Mouse (Mus musculus) liver, adult 2 months (tissue): ENCODE data around the gene Lman2. TPM values are rescaled to one million over a fixed set of nuclear protein-coding genes. Genes with fewer than 3 reads are reported as not detected.

Source experiments
- DNase-seq: peaks from one replicate; pipeline ENCODE4 v3.0.0-alpha.2; 2011; ENCODE audit warnings: low read depth, low spot score; ENCODE audit errors: extremely low read depth
- H3K27ac ChIP-seq: fragments of 200-500 bp; replicated peaks from 2 replicates; pipeline ENCODE4 v1.5.1; 2012; ENCODE audit warnings: low read depth, mild to moderate bottlenecking, control low read depth, inconsistent platforms, low read length; ENCODE audit not compliant: insufficient read depth
- H3K27me3 ChIP-seq: fragments of 200-500 bp; 2 replicates; pipeline ENCODE4 v1.6.1; 2012; ENCODE audit warnings: mild to moderate bottlenecking, moderate library complexity, low read length, inconsistent platforms; ENCODE audit not compliant: control insufficient read depth, insufficient read depth
- H3K36me3 ChIP-seq: fragments of 200-500 bp; 2 replicates; pipeline ENCODE4 v1.6.1; 2012; ENCODE audit warnings: low read length, inconsistent platforms; ENCODE audit not compliant: control insufficient read depth, insufficient read depth
- H3K4me1 ChIP-seq: fragments of 200-500 bp; 2 replicates; pipeline ENCODE4 v1.6.1; 2011; ENCODE audit warnings: low read length; ENCODE audit not compliant: control insufficient read depth, insufficient read depth
- H3K4me3 ChIP-seq: fragments of 200-500 bp; 2 replicates; pipeline ENCODE4 v1.5.1; 2011; ENCODE audit warnings: low read depth, mild to moderate bottlenecking, control low read depth, low read length, moderate library complexity; ENCODE audit not compliant: insufficient read depth
- H3K79me2 ChIP-seq: fragments of 200-500 bp; 2 replicates; pipeline ENCODE4 v1.6.1; 2012; ENCODE audit warnings: inconsistent platforms, mild to moderate bottlenecking, low read length, moderate library complexity; ENCODE audit not compliant: control insufficient read depth, insufficient read depth
- H3K9ac ChIP-seq: fragments of 200-500 bp; 2 replicates; pipeline ENCODE4 v1.6.1; 2012; ENCODE audit warnings: low read depth, mild to moderate bottlenecking, control low read depth, inconsistent platforms, low read length
- CTCF ChIP-seq: fragments of 200-500 bp; IDR thresholded peaks from 2 replicates; pipeline ENCODE4 v1.5.1; 2011; ENCODE audit warnings: low read depth, low read length, control low read depth
- POLR2A ChIP-seq: fragments of 200-500 bp; IDR thresholded peaks from 2 replicates; pipeline ENCODE4 v1.6.1; 2011; ENCODE audit warnings: low read length, control low read depth; ENCODE audit not compliant: insufficient read depth; ENCODE audit errors: extremely low read depth
- WGBS: fragments of 180-500 bp; shearing (Covaris S2); methylation state at CpG from one replicate; pipeline ENCODE4 v1.1.7; 2018; 5-methylcytosine and 5-hydroxymethylcytosine counted together
- polyA plus RNA-seq: library from polyadenylated mRNA; depleted of rRNA; stranded (reverse); fragments of >200 nt; gene quantifications from 2 replicates; pipeline ENCODE4 v1.2.3, GENCODE M21; 2012
- total RNA-seq: library from RNA; depleted of rRNA; stranded (reverse); fragments of >200 nt; gene quantifications from 2 replicates; pipeline ENCODE4 v1.2.3, GENCODE M21; 2014

The Lman2 gene
- total and polyA plus RNA-seq, 2 experiments = 112 to 136 TPM

DNA sequence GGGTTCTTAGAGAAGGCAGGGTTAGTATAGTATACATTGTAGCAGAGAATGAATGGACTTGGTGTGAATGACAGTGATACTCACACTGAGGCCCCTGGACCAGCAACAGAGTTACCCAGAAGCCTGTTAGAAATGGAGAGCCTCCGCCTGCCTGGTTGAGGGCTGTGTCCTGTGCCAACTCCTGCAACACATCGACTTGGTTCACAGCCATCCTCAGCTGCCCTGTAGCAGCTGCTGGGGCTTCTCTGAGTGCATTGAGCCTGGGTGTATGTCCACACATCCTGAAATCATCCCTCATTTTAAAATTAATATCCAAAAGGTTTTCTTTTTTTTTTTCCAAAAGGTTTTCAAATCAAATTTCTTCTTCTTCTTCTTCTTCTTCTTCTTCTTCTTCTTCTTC, 13.3 kb upstream of the Lman2 start:
- TF ChIP-seq CTCF = no peak
- TF ChIP-seq POLR2A = no peak

DNA sequence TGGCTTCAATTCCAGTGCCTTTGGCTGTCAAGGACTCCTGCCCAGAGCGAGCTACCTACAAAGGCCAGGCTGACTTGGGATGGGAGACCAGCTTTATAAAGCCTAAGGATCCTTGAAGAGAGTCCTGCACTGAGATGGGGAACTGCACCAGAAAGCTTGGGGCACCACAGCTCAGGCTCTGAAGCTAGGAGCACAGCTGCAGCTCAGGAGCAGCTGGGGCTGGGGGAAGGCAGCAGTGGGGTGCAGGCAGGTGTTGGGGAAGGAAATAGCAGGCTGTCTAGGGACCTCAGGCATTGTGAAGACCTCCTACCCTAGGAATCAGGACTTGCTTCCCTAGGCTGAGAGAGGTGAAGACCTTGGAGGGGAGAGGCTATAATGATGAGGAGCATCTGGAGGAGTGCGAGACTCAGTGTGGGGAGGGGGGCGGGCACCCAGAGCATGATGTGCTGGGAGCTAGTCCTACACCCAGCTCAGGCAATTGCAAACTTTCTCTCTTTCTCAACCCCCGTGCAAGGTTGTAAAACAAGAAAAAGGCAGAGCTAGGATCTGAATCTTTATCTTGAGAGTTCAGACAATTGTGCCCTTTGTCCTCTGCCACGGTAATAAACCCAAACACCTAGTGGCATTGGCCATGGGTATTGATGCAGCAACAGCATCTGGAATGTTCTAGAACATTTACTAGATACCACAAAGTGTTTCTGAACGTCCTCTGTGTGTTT, 11.8 kb upstream of the Lman2 start:
- TF ChIP-seq POLR2A = no peak
- TF ChIP-seq CTCF = no peak
- 76% methylated on average over 6 of the region's 6 CpGs for WGBS

More for the DNA sequence above, 13.3 kb upstream of the Lman2 start:
- peak; percentile 31 for DNase-seq
- Histone ChIP-seq H3K36me3 (no peaks in the 10 kb centered on the region), H3K27me3 (no peaks in the 10 kb centered on the region), H3K4me3 (no peak overlapping the region), H3K4me1 (peaks cover 3% of the 10 kb centered on the region; the same call in 1 of the 2 replicates), H3K79me2 (no peaks in the 10 kb centered on the region), H3K9ac (no peak overlapping the region), H3K27ac (no peak overlapping the region)
- WGBS = 29% methylated on average over 2 of the region's 2 CpGs

DNA sequence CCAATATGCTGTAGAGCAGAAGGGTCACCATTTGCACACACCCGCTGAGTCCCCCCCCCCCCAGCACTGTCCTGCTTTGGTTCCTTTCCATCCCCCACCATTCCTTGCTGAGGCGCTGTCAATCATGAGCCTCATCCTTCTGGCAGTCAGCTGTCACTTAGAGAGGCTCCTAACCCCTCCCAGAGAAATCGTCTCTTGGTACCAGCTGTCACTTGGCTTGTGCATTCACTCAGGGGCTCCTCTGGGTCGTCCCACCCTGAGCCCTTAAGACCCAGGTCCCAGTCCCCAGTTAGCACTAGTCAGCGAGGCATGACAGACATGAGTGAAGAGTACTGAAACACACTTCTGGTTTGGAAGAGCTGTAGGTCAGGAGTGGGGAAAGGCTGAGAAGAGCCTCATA, 9.2 kb upstream of the Lman2 start:
- peaks cover 4% of the 10 kb centered on the region; the same call in 1 of the 2 replicates for H3K4me1 ChIP-seq
- WGBS = 86% methylated on average over 5 of the region's 5 CpGs
- no peak overlapping the region for H3K4me3 ChIP-seq
- no peak for DNase-seq
- H3K36me3 ChIP-seq = no peaks in the 10 kb centered on the region
- no peaks in the 10 kb centered on the region for H3K79me2 ChIP-seq
- no peak overlapping the region for H3K9ac ChIP-seq
- no peak overlapping the region for H3K27ac ChIP-seq
- TF ChIP-seq POLR2A (no peak), CTCF (no peak)
- H3K27me3 ChIP-seq = no peaks in the 10 kb centered on the region

More for the DNA sequence above, 11.8 kb upstream of the Lman2 start:
- Histone ChIP-seq H3K27ac (no peak overlapping the region), H3K9ac (no peak overlapping the region), H3K4me1 (peaks cover 4% of the 10 kb centered on the region; the same call in 1 of the 2 replicates), H3K27me3 (no peaks in the 10 kb centered on the region), H3K36me3 (no peaks in the 10 kb centered on the region), H3K4me3 (no peak overlapping the region), H3K79me2 (no peaks in the 10 kb centered on the region)
- DNase-seq = no peak

DNA sequence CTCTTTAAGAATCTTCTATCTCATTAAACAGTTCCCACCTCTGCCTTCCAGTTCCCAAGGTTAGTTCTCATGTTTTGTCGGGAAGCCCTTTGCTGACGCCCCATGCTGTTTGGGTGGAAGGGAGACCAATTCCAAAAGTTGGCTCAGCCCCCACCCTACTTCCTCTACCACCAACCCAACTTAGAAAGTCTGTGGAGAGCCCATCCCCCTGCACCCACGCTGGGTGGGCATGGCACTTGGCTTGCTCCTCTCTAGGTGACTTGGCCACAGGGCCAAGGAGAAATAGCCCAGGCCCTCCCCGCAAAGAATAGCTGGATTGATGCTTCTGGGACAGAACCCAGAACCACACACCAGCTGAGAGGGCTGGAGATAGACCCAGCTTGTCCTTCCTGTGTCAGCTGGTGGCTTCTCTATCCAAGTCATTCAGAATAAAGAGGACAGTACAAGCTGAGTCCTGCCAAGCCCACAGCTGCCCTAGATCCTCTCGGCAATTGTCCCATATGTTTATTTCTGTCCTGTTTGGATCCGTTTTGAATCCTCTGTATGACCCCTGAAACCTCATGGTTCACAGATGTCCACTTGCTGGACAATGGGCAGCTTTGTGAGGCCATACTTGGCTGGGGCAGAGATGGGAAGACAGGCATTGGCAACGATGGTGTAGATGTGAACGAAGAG, 8.6 kb upstream of the Lman2 start:
- TF ChIP-seq CTCF = no peak
- no peak for TF ChIP-seq POLR2A
- Histone ChIP-seq H3K4me3 (no peak overlapping the region), H3K79me2 (no peaks in the 10 kb centered on the region), H3K27me3 (no peaks in the 10 kb centered on the region), H3K36me3 (no peaks in the 10 kb centered on the region), H3K9ac (no peak overlapping the region), H3K27ac (no peak overlapping the region), H3K4me1 (peaks cover 4% of the 10 kb centered on the region; the same call in 1 of the 2 replicates)
- DNase-seq = no peak
- WGBS = 83% methylated on average over 8 of the region's 8 CpGs

DNA sequence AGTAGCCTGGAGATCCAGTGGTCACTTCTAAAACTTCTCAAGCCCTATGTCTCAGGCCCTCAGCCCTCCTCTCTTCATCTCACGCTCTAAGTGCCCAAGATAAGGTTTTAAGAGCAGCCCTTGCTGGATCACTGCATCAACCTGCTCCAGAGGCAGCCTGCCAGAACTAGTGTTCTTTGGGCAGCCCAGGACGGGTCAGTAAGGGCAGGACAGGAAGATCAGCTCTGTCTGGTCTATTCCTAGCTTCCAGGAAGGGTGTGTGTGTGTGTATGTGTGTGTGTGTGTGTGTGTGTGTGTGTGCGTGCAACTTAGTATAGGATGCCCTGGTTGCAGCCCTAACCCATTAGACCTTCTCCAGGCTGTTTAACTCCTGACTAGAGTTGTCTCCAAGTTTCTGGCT, 7.7 kb upstream of the Lman2 start:
- peaks cover 2% of the 10 kb centered on the region; the same call in 1 of the 2 replicates for H3K4me1 ChIP-seq
- H3K36me3 ChIP-seq = no peaks in the 10 kb centered on the region
- TF ChIP-seq POLR2A (no peak), CTCF (no peak)
- 44% methylated on average over 3 of the region's 3 CpGs for WGBS
- DNase-seq = no peak
- no peaks in the 10 kb centered on the region for H3K27me3 ChIP-seq
- H3K79me2 ChIP-seq = no peaks in the 10 kb centered on the region
- no peak overlapping the region for H3K4me3 ChIP-seq
- no peak overlapping the region for H3K27ac ChIP-seq
- H3K9ac ChIP-seq = no peak overlapping the region
